Mouse (Mus musculus) embryonic facial prominence, embryonic 12.5 days (tissue): ENCODE measurements around the gene Prkar2b. TPM values are rescaled to one million over a fixed set of nuclear protein-coding genes. Genes with fewer than 3 reads are reported as not detected.

ENCODE experiments used
- ATAC-seq: fragments of 200-750 bp; cut with Nextera tagmentation; 2 replicates; pipeline ENCODE4 v1.8.0; 2017; ENCODE audit not compliant: insufficient number of reproducible peaks, insufficient read depth, low FRiP score, low TSS enrichment
- H3K27ac ChIP-seq: fragments of 300-500 bp; sonication (generic); 2 replicates; pipeline ENCODE4 v1.5.1; 2016; ENCODE audit warnings: mild to moderate bottlenecking
- H3K27me3 ChIP-seq: fragments of 300-500 bp; sonication (generic); 2 replicates; pipeline ENCODE4 v1.6.1; 2016; ENCODE audit warnings: mild to moderate bottlenecking, moderate library complexity
- H3K36me3 ChIP-seq: fragments of 300-500 bp; sonication (generic); 2 replicates; pipeline ENCODE4 v1.6.1; 2016; ENCODE audit warnings: mild to moderate bottlenecking
- H3K4me1 ChIP-seq: fragments of 300-500 bp; sonication (generic); 2 replicates; pipeline ENCODE4 v1.6.1; 2016
- H3K4me2 ChIP-seq: fragments of 300-500 bp; sonication (generic); replicated peaks from 2 replicates; pipeline ENCODE4 v1.6.1; 2016; ENCODE audit warnings: mild to moderate bottlenecking, moderate library complexity
- H3K4me3 ChIP-seq: fragments of 300-500 bp; sonication (generic); 2 replicates; pipeline ENCODE4 v1.5.1; 2016; ENCODE audit warnings: mild to moderate bottlenecking
- H3K9ac ChIP-seq: fragments of 300-500 bp; sonication (generic); 2 replicates; pipeline ENCODE4 v1.6.1; 2016; ENCODE audit warnings: mild to moderate bottlenecking, moderate library complexity
- H3K9me3 ChIP-seq: fragments of 300-500 bp; sonication (generic); 2 replicates; pipeline ENCODE4 v1.6.1; 2016; ENCODE audit warnings: mild to moderate bottlenecking, moderate library complexity
- WGBS: fragments of 180-500 bp; shearing (Covaris S2); methylation state at CpG from one replicate; pipeline ENCODE4 v1.1.7; 2016; 5-methylcytosine and 5-hydroxymethylcytosine counted together
- polyA plus RNA-seq: library from polyadenylated mRNA; unstranded; fragments of >200 nt; fragmentation: Nextera tagmentation; extraction: Ambion mirVana; gene quantifications from 2 replicates; pipeline ENCODE4 v1.2.1, GENCODE M21; 2016

The Prkar2b gene
- polyA plus RNA-seq, 1 experiment from 2014 or later: 49.0 TPM

- H3K9ac ChIP-seq: no peak overlapping the region
- H3K9me3 ChIP-seq: no peaks in the 10 kb centered on the region
- H3K4me2 ChIP-seq: peak overlapping the region; percentile 61
- no peaks in the 10 kb centered on the region for H3K36me3 ChIP-seq
- H3K27me3 ChIP-seq: no peaks in the 10 kb centered on the region
- H3K4me1 ChIP-seq: peaks cover 13% of the 10 kb centered on the region; the same call in 1 of the 2 replicates
- 51% methylated on average over 2 of the region's 2 CpGs for WGBS
- no peak overlapping the region for H3K27ac ChIP-seq
- ATAC-seq: no peak
- 0 out of 2 replicates have a peak overlapping the region, but pooled peaks have one; percentile 10 for H3K4me3 ChIP-seq
These were observed 2.0 kb downstream of the Prkar2b start for GRCm38 (mm10) chr12:32059135-32059534.

GRCm38 (mm10) chr12:32057461-32058199 is 3.5 kb downstream of the Prkar2b start:
- no peak for ATAC-seq
- Histone ChIP-seq H3K9ac (no peak overlapping the region), H3K27me3 (no peaks in the 10 kb centered on the region), H3K9me3 (no peaks in the 10 kb centered on the region), H3K4me1 (peaks cover 18% of the 10 kb centered on the region; the same call in 1 of the 2 replicates), H3K27ac (no peak overlapping the region), H3K4me3 (no peak overlapping the region), H3K4me2 (no peak overlapping the region), H3K36me3 (no peaks in the 10 kb centered on the region)
- WGBS: 77% methylated on average over 12 of the region's 12 CpGs

GRCm38 (mm10) chr12:32055797-32056196 is 5.3 kb downstream of the Prkar2b start:
- peaks cover 20% of the 10 kb centered on the region; the same call in 1 of the 2 replicates for H3K4me1 ChIP-seq
- H3K9ac ChIP-seq: no peak overlapping the region
- H3K4me3 ChIP-seq: no peak overlapping the region
- ATAC-seq: no peak
- H3K27me3 ChIP-seq: no peaks in the 10 kb centered on the region
- H3K4me2 ChIP-seq: no peak overlapping the region
- 93% methylated on average over 3 of the region's 3 CpGs for WGBS
- no peaks in the 10 kb centered on the region for H3K36me3 ChIP-seq
- H3K27ac ChIP-seq: no peak overlapping the region
- H3K9me3 ChIP-seq: no peaks in the 10 kb centered on the region

GRCm38 (mm10) chr12:32054476-32055166 is 6.5 kb downstream of the Prkar2b start:
- Histone ChIP-seq H3K36me3 (no peaks in the 10 kb centered on the region), H3K4me3 (no peak overlapping the region), H3K4me2 (no peak overlapping the region), H3K4me1 (peaks cover 19% of the 10 kb centered on the region; the same call in 1 of the 2 replicates), H3K27ac (no peak overlapping the region), H3K9ac (no peak overlapping the region), H3K9me3 (no peaks in the 10 kb centered on the region), H3K27me3 (no peaks in the 10 kb centered on the region)
- no peak for ATAC-seq
- 60% methylated on average over 9 of the region's 9 CpGs for WGBS

DNA sequence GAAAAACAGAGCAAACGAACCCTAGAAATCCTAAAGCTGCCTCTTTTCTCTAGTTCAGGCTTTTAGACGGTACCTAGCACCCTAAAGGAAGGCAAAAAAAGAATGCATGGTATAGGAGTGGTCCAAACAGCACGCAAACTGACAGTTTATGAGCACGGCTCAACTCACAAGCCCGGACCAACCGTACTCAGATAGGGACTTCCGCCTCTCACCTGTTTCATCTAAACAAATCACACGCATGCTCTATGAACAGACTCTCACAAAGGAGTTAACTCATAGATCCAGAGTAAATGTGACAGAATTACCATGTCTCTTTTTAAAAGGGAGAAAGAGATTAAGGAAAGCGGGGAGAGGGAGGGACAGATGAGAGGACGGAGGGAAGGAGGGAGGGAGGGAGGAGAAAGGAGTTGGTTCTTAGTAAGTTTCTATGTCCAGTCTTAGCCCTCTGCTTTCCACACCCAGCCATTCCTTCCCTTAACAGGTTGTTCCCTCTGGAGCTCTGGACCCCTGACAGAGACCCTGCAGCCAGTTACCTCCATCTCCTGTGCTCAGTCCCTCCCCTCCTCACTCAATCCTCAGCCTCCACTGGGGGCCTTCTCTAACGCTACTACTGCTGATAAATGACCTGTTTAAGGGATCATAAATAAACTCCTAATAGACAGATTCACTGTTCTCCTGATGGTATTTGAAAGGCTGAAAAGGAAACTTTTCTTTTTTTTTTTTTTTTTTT is 7.3 kb downstream of the Prkar2b start:
- no peak overlapping the region for H3K4me3 ChIP-seq
- ATAC-seq: no peak
- H3K9ac ChIP-seq: no peak overlapping the region
- no peaks in the 10 kb centered on the region for H3K9me3 ChIP-seq
- 71% methylated on average over 11 of the region's 11 CpGs for WGBS
- H3K4me1 ChIP-seq: peaks cover 17% of the 10 kb centered on the region; the same call in 1 of the 2 replicates
- no peak overlapping the region for H3K4me2 ChIP-seq
- H3K27ac ChIP-seq: no peak overlapping the region
- no peaks in the 10 kb centered on the region for H3K27me3 ChIP-seq
- H3K36me3 ChIP-seq: no peaks in the 10 kb centered on the region

- H3K9me3 ChIP-seq: no peaks in the 10 kb centered on the region
- H3K9ac ChIP-seq: no peak overlapping the region
- WGBS: 78% methylated on average over 4 of the region's 4 CpGs
- ATAC-seq: no peak
- no peak overlapping the region for H3K4me2 ChIP-seq
- no peak overlapping the region for H3K27ac ChIP-seq
- no peaks in the 10 kb centered on the region for H3K36me3 ChIP-seq
- H3K4me3 ChIP-seq: no peak overlapping the region
- H3K27me3 ChIP-seq: no peaks in the 10 kb centered on the region
- peaks cover 17% of the 10 kb centered on the region; the same call in 1 of the 2 replicates for H3K4me1 ChIP-seq
These were observed 8.2 kb downstream of the Prkar2b start for GRCm38 (mm10) chr12:32052882-32053281.

DNA sequence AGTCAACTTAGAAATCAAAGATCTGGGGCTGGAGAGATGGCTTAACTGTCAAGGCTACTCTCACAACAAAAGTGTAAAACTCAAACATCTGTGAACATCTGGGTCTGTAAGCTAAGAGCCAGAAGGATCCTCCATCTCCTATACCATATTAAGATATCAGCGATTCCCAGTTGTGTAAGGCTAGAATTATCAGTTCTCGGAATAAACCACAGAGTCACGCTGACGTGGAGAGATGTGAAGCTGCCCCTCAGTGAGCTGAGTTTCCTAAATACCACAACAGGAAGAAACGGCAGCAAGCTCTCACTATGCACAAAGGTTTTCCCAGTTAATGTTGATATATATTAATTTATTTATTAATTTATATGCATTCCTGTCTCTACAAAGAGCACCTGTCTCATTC is 10.9 kb downstream of the Prkar2b start:
- no peak overlapping the region for H3K27ac ChIP-seq
- WGBS: 68% methylated on average over 5 of the region's 5 CpGs
- no peaks in the 10 kb centered on the region for H3K9me3 ChIP-seq
- peaks cover 25% of the 10 kb centered on the region for H3K4me1 ChIP-seq
- H3K27me3 ChIP-seq: no peaks in the 10 kb centered on the region
- no peak overlapping the region for H3K9ac ChIP-seq
- ATAC-seq: no peak
- H3K4me2 ChIP-seq: no peak overlapping the region
- H3K36me3 ChIP-seq: no peaks in the 10 kb centered on the region
- H3K4me3 ChIP-seq: no peak overlapping the region

DNA sequence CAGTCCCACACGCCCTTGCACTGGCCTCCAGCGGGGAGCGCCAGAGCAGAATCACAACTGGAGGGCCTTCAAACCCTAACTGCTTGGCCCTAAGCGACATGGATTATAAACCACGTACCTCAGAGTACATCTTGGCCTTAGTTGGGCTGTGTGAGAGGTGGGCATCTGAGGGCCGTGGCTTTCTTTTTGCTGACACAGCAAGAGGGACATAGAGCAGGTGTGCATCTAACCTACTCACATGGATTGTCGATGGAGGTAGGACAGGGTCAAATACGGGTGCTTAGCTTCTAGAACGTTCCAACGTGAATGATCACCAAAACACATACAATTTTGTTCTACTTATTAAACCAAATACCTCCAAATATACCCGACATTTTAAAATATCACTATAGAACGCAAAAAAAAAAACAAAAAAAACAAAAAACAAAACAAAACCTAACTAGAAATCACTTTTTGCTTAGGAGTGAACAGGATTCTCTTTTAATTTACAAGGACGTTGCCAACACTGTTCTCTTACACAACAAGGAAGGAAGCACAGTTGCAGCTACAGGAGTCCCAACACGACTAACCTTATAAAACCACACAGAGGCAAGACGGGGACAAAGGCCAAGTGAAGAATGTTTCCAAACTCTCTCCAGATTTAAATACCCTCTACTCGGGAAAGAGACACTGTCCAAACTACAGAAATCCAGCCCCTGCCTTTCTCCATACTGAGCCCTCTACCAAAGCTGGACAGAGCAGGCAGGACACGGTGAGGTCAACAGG is 15.3 kb downstream of the Prkar2b start:
- Histone ChIP-seq H3K4me1 (peaks cover 23% of the 10 kb centered on the region), H3K9ac (no peak overlapping the region), H3K27me3 (no peaks in the 10 kb centered on the region), H3K9me3 (no peaks in the 10 kb centered on the region), H3K4me3 (no peak overlapping the region), H3K4me2 (no peak overlapping the region), H3K27ac (peak overlapping the region; percentile 75), H3K36me3 (no peaks in the 10 kb centered on the region)
- 64% methylated on average over 17 of the region's 17 CpGs for WGBS
- ATAC-seq: no peak

DNA sequence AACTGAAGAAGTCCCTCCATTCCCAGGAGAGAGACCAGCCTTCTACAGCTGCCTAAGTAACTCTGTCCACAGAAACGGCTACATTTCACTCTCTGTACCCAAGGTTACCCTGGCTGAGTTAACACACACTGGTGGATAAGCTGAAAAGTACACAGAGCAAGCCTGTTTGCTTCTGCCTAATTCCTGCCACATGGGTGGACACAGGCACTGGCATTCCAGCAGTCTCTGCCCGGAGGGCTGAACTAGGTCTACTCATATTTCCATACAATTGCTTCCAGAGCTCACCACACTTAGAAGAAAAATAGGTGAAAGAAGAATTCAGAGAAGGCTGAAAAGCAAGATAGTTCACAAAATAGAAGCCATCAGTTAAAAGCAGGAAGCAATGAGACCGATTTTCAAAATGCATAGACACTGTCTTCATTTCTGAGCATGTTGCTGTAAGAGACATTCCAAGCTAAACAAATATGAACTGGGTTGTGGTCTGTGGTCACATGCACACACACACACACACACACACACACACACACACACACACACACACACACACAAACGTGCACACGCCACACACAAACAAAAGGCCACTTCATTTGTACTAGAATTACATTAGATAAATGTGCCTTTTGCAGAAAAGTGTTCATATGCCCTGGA is 16.5 kb downstream of the Prkar2b start:
- Histone ChIP-seq H3K9me3 (no peaks in the 10 kb centered on the region), H3K36me3 (no peaks in the 10 kb centered on the region), H3K27ac (peak overlapping the region; percentile 92), H3K4me2 (peak overlapping the region; percentile 18; the same call in 1 of the 2 replicates), H3K4me3 (no peak overlapping the region), H3K4me1 (peaks cover 23% of the 10 kb centered on the region), H3K9ac (no peak overlapping the region), H3K27me3 (no peaks in the 10 kb centered on the region)
- ATAC-seq: peak; percentile 93
- WGBS: 14% methylated on average over 5 of the region's 5 CpGs

DNA sequence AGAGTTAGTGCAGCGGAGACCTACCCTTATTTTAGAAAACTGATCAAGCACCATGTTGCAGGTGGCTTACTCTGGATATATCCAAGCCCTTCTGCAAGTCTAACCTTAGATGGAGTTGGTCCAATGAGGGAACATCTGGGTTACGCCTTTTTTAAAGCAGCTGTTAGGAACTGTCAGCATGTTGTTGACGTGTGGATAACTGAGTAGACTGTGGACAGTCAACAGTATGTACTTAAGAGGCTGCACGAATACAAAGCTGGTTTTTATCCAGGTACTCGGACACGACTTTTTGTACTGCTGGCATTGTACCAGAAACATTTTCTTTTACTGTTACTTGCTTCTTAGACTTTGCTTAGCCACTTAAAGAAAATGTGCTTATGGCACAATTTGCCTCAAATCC is 27.6 kb downstream of the Prkar2b start:
- Histone ChIP-seq H3K27me3 (no peaks in the 10 kb centered on the region), H3K9ac (no peak overlapping the region), H3K4me2 (no peak overlapping the region), H3K4me1 (no peaks in the 10 kb centered on the region), H3K4me3 (no peak overlapping the region), H3K36me3 (no peaks in the 10 kb centered on the region), H3K27ac (no peak overlapping the region), H3K9me3 (no peaks in the 10 kb centered on the region)
- no peak for ATAC-seq
- WGBS: 81% methylated on average over 6 of the region's 6 CpGs

GRCm38 (mm10) chr12:32032917-32033316 is 28.2 kb downstream of the Prkar2b start:
- 92% methylated on average over 7 of the region's 7 CpGs for WGBS
- no peak overlapping the region for H3K27ac ChIP-seq
- no peak overlapping the region for H3K9ac ChIP-seq
- H3K27me3 ChIP-seq: no peaks in the 10 kb centered on the region
- ATAC-seq: no peak
- no peak overlapping the region for H3K4me2 ChIP-seq
- H3K36me3 ChIP-seq: no peaks in the 10 kb centered on the region
- H3K4me1 ChIP-seq: no peaks in the 10 kb centered on the region
- H3K9me3 ChIP-seq: no peaks in the 10 kb centered on the region
- H3K4me3 ChIP-seq: no peak overlapping the region
